Mouse (Mus musculus) MEL (cell line): ENCODE measurements at regions not wholly inside any gene's neighbourhood (a gene's known extent, or its start where the extent isn't known, plus 50 kb on each side); places are given as distances from the start of the nearest gene placed in this dataset.

Source experiments
- DNase-seq: peaks from one replicate; pipeline ENCODE4 v3.0.0; 2011; ENCODE audit warnings: low read depth, low spot score
- H3K27ac ChIP-seq: 2 replicates; pipeline ENCODE4 v1.5.1; 2012; ENCODE audit warnings: low read depth, mild to moderate bottlenecking, control low read depth, low read length, moderate library complexity; ENCODE audit not compliant: control insufficient read depth
- H3K27me3 ChIP-seq, 2 experiments: fragments of 150-350 bp in 1 of 2; sonication (generic) in 1 of 2; 2 replicates each; pipeline ENCODE4 v1.6.1; 2012; ENCODE audit warnings: low read length in 2 of 2, mild to moderate bottlenecking in 2 of 2, improper control_type of control experiment in 1 of 2, moderate library complexity in 1 of 2; ENCODE audit not compliant: insufficient read depth in 2 of 2, control insufficient read depth in 1 of 2
- H3K36me3 ChIP-seq, 2 experiments: 2 replicates each; pipeline ENCODE4 v1.6.1; 2012 to 2014; ENCODE audit warnings: low read length in 2 of 2, improper control_type of control experiment in 1 of 2, inconsistent platforms in 1 of 2, mild to moderate bottlenecking in 1 of 2; ENCODE audit not compliant: insufficient read depth in 2 of 2, control insufficient read depth in 1 of 2
- H3K4me1 ChIP-seq, 2 experiments: fragments of 150-350 bp in 1 of 2; sonication (generic) in 1 of 2; 2 replicates each; pipeline ENCODE4 v1.6.1; 2012; ENCODE audit warnings: low read length in 2 of 2, improper control_type of control experiment in 1 of 2, mild to moderate bottlenecking in 1 of 2; ENCODE audit not compliant: insufficient read depth in 2 of 2, control insufficient read depth in 1 of 2
- H3K4me3 ChIP-seq, 2 experiments: fragments of 150-350 bp in 1 of 2; sonication (generic) in 1 of 2; 2 replicates each; pipeline ENCODE4 v1.5.1; 2012; ENCODE audit warnings: low read depth in 2 of 2, low read length in 2 of 2, mild to moderate bottlenecking in 2 of 2, moderate library complexity in 2 of 2, control low read depth in 1 of 2, improper control_type of control experiment in 1 of 2; ENCODE audit not compliant: control insufficient read depth in 1 of 2, insufficient read depth in 1 of 2
- H3K79me2 ChIP-seq: 2 replicates; pipeline ENCODE4 v1.6.1; 2012; ENCODE audit warnings: mild to moderate bottlenecking, low read length, moderate library complexity; ENCODE audit not compliant: control insufficient read depth, poor library complexity, insufficient read depth
- H3K9ac ChIP-seq: 2 replicates; pipeline ENCODE4 v1.6.1; 2012; ENCODE audit warnings: low read depth, mild to moderate bottlenecking, control low read depth, low read length, moderate library complexity; ENCODE audit not compliant: control insufficient read depth, poor library complexity, severe bottlenecking
- H3K9me3 ChIP-seq: fragments of 150-350 bp; sonication (generic); replicated peaks from 2 replicates; pipeline ENCODE4 v1.6.1; 2012; ENCODE audit warnings: mild to moderate bottlenecking, low read length, improper control_type of control experiment, moderate library complexity; ENCODE audit not compliant: insufficient read depth
- CHD1 ChIP-seq: IDR thresholded peaks from 2 replicates; pipeline ENCODE4 v1.6.1; 2012; ENCODE audit warnings: low read depth, mild to moderate bottlenecking, inconsistent platforms, low read length, improper control_type of control experiment
- CHD2 ChIP-seq: IDR thresholded peaks from 2 replicates; pipeline ENCODE4 v1.6.1; 2011; ENCODE audit warnings: low read length, improper control_type of control experiment
- CTCF ChIP-seq, 3 experiments: IDR thresholded peaks in 2 of 3; conservative IDR thresholded peaks in 1 of 3; 2 replicates each; pipeline ENCODE4 v1.5.1; 2011 to 2012; ENCODE audit warnings: low read length in 3 of 3, low read depth in 2 of 3, mild to moderate bottlenecking in 2 of 3, improper control_type of control experiment in 1 of 3, inconsistent platforms in 1 of 3, mixed read lengths in 1 of 3, moderate library complexity in 1 of 3; ENCODE audit not compliant: control insufficient read depth in 1 of 3, insufficient read depth in 1 of 3, poor library complexity in 1 of 3, severe bottlenecking in 1 of 3
- E2F4 ChIP-seq: IDR thresholded peaks from 2 replicates; pipeline ENCODE4 v1.6.1; 2011; ENCODE audit warnings: low read depth, low read length, improper control_type of control experiment, borderline replicate concordance
- EP300 ChIP-seq, 2 experiments: IDR thresholded peaks; 2 replicates each; pipeline ENCODE4 v1.6.1; 2011; ENCODE audit warnings: improper control_type of control experiment in 2 of 2, low read length in 2 of 2, low read depth in 1 of 2, mild to moderate bottlenecking in 1 of 2
- GATA1 ChIP-seq: IDR thresholded peaks from 2 replicates; pipeline ENCODE4 v1.6.1; 2011; ENCODE audit warnings: low read depth, low read length, improper control_type of control experiment
- HCFC1 ChIP-seq: IDR thresholded peaks from 2 replicates; pipeline ENCODE4 v1.6.1; 2012; ENCODE audit warnings: low read depth, mild to moderate bottlenecking, inconsistent platforms, low read length, improper control_type of control experiment, moderate library complexity
- JUND ChIP-seq: IDR thresholded peaks from 2 replicates; pipeline ENCODE4 v1.6.1; 2011; ENCODE audit warnings: low read depth, mild to moderate bottlenecking, improper control_type of control experiment, low read length
- MAZ ChIP-seq: IDR thresholded peaks from 2 replicates; pipeline ENCODE4 v1.6.1; 2012; ENCODE audit warnings: low read depth, mild to moderate bottlenecking, inconsistent platforms, low read length, improper control_type of control experiment
- MXI1 ChIP-seq: IDR thresholded peaks from 2 replicates; pipeline ENCODE4 v1.6.1; 2011; ENCODE audit warnings: mild to moderate bottlenecking, low read depth, low read length, improper control_type of control experiment
- MYB ChIP-seq: IDR thresholded peaks from 2 replicates; pipeline ENCODE4 v1.6.1; 2011; ENCODE audit warnings: mild to moderate bottlenecking, low read depth, low read length, improper control_type of control experiment
- NRF1 ChIP-seq: IDR thresholded peaks from 2 replicates; pipeline ENCODE4 v1.6.1; 2014; ENCODE audit warnings: low read depth, mild to moderate bottlenecking, inconsistent platforms, low read length, improper control_type of control experiment, moderate library complexity; ENCODE audit not compliant: poor library complexity, insufficient read depth, severe bottlenecking
- POLR2A ChIP-seq, 2 experiments: IDR thresholded peaks; 2 replicates each; pipeline ENCODE4 v1.6.1; 2011 to 2012; ENCODE audit warnings: low read length in 2 of 2, mild to moderate bottlenecking in 2 of 2, control low read depth in 1 of 2, improper control_type of control experiment in 1 of 2, low read depth in 1 of 2, moderate library complexity in 1 of 2; ENCODE audit not compliant: control insufficient read depth in 1 of 2, insufficient read depth in 1 of 2, poor library complexity in 1 of 2
- RAD21 ChIP-seq: IDR thresholded peaks from 2 replicates; pipeline ENCODE4 v1.6.1; 2011; ENCODE audit warnings: mild to moderate bottlenecking, low read depth, low read length, improper control_type of control experiment
- SIN3A ChIP-seq: IDR thresholded peaks from 2 replicates; pipeline ENCODE4 v1.6.1; 2012; ENCODE audit warnings: low read length, improper control_type of control experiment, inconsistent platforms
- TBP ChIP-seq: IDR thresholded peaks from 2 replicates; pipeline ENCODE4 v1.8.0; 2011; ENCODE audit warnings: low read depth, low read length, improper control_type of control experiment
- TCF12 ChIP-seq: IDR thresholded peaks from 2 replicates; pipeline ENCODE4 v1.6.1; 2014; ENCODE audit warnings: low read depth, mild to moderate bottlenecking, inconsistent platforms, low read length, improper control_type of control experiment, moderate library complexity
- USF2 ChIP-seq, 2 experiments: IDR thresholded peaks; 2 replicates each; pipeline ENCODE4 v1.6.1; 2011 to 2012; ENCODE audit warnings: improper control_type of control experiment in 2 of 2, low read length in 2 of 2, borderline replicate concordance in 1 of 2, inconsistent platforms in 1 of 2, low read depth in 1 of 2, mild to moderate bottlenecking in 1 of 2; ENCODE audit not compliant: insufficient read depth in 1 of 2
- ZC3H11A ChIP-seq: IDR thresholded peaks from 2 replicates; pipeline ENCODE4 v1.6.1; 2012; ENCODE audit warnings: low read depth, mild to moderate bottlenecking, inconsistent platforms, low read length, improper control_type of control experiment
- ZKSCAN1 ChIP-seq: IDR thresholded peaks from 2 replicates; pipeline ENCODE4 v1.6.1; 2012; ENCODE audit warnings: low read depth, mild to moderate bottlenecking, inconsistent platforms, low read length, improper control_type of control experiment, moderate library complexity
- ZMIZ1 ChIP-seq: IDR thresholded peaks from 2 replicates; pipeline ENCODE4 v1.6.1; 2012; ENCODE audit warnings: low read depth, mild to moderate bottlenecking, inconsistent platforms, low read length, improper control_type of control experiment, moderate library complexity

DNA sequence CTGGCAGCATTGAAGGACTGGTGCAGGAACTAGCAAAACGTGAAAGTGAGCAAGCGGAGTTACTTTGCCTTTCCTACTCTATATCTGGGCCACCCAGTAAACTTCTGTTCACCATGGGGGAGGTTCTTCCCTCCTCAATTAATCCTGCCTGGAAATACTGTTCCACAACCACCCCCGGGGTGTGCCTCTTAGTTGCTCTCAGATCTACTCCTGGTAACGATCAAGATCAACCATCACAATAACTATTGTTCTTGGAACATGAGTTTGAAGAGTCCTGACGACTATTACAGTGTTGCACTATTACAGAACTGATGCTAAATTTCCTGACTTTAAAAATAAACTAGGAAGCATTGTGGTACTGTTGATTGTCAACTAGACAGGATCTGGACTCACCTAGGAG, 57.8 kb upstream of the S1pr1 start:
- H3K36me3 ChIP-seq = no peaks in the 10 kb centered on the region
- peaks cover 5 to 9% of the 10 kb centered on the region in 2 experiments for H3K27me3 ChIP-seq
- H3K9me3 ChIP-seq = no peaks in the 10 kb centered on the region
- no peak overlapping the region for H3K9ac ChIP-seq
- TF ChIP-seq E2F4 (no peak), ZC3H11A (no peak), HCFC1 (no peak), TCF12 (no peak), USF2 (IDR thresholded peaks at IDR 0.05; ENCODE audit: borderline replicate concordance in 1 of 2, insufficient read depth in 1 of 2, low read depth in 1 of 2, low read length in 2 of 2) (no peak), POLR2A (IDR thresholded peaks at IDR 0.05; ENCODE audit: control insufficient read depth in 1 of 2, insufficient read depth in 1 of 2, low read depth in 1 of 2, low read length in 2 of 2, poor library complexity in 1 of 2) (no peak), CHD2 (no peak), TBP (no peak), CTCF (IDR thresholded peaks at IDR 0.05 in 2 of 3, conservative IDR thresholded peaks at IDR 0.05 in 1 of 3; ENCODE audit: control insufficient read depth in 1 of 3, insufficient read depth in 1 of 3, low read depth in 2 of 3, low read length in 3 of 3, poor library complexity in 1 of 3, severe bottlenecking in 1 of 3) (no peak), ZMIZ1 (no peak), ZKSCAN1 (no peak), MXI1 (no peak), CHD1 (no peak), SIN3A (no peak), MAZ (no peak), GATA1 (no peak), JUND (no peak)
- H3K4me3 ChIP-seq = no peak overlapping the region
- no peaks in the 10 kb centered on the region for H3K79me2 ChIP-seq
- no peak overlapping the region for H3K27ac ChIP-seq
- DNase-seq = no peak
- no peaks in the 10 kb centered on the region for H3K4me1 ChIP-seq

DNA sequence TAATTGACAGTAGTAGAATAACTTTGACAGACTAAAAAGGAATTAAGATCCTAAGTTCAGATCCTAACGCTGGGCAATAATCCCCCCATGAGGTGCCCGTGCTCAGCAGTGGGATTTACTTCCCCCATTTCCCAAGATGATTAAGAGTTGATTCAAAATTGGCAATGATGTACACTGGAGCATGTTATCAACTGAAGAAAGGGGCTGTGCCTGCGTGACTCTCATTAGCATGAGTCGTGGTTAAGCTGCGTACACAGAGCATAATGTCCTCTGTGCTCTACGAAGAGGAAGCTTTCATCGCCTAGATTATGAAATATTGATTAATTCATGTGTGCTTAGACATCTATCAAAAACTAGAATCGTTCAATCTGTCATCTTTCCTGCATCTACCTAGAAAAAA, 59.4 kb upstream of the S1pr1 start:
- H3K27ac ChIP-seq = no peak overlapping the region
- H3K36me3 ChIP-seq = no peaks in the 10 kb centered on the region
- no peaks in the 10 kb centered on the region for H3K4me1 ChIP-seq
- TF ChIP-seq EP300 (IDR thresholded peaks at IDR 0.05; ENCODE audit: low read depth in 1 of 2, low read length in 2 of 2) (no peak), MYB (no peak), JUND (no peak), NRF1 (no peak), RAD21 (no peak)
- TF ChIP-seq, all 39 proteins: peak for 0
- Histone ChIP-seq H3K79me2 (no peaks in the 10 kb centered on the region), H3K9me3 (no peaks in the 10 kb centered on the region), H3K9ac (no peak overlapping the region), H3K4me3 (no peak overlapping the region), H3K27me3 (peaks cover 0 to 7% of the 10 kb centered on the region in 2 experiments; a peak in 2 of 4 replicates)
- no peak for DNase-seq
